Mouse (Mus musculus): ENCODE data around the gene Ppil1. TPM values are rescaled to one million over a fixed set of nuclear protein-coding genes. Genes with fewer than 3 reads are reported as not detected.

Ppil1 gene
- total RNA-seq (2022) = 10 to 100 TPM; 36.5 to 43.8 (median 37.3) TPM

- DNase-seq (ENCODE audit: low spot score) = peak; percentile 83
Observed at GRCm38 (mm10) chr17:29263840-29264633, at the start of gene Ppil1. Gene Ppil1 (minus strand): TSS chr17:29264186.

GRCm38 (mm10) chr17:29313300-29313699, 49.3 kb upstream of the Ppil1 start:
- no peak for DNase-seq (ENCODE audit: low spot score)

GRCm38 (mm10) chr17:29312082-29312481, 48.1 kb upstream of the Ppil1 start:
- no peak for DNase-seq (ENCODE audit: low spot score)

GRCm38 (mm10) chr17:29311602-29312001, 47.6 kb upstream of the Ppil1 start:
- no peak for DNase-seq (ENCODE audit: low spot score)

- DNase-seq (ENCODE audit: low spot score) = peak; percentile 39
Observed at GRCm38 (mm10) chr17:29310056-29310623, 46.2 kb upstream of the Ppil1 start.

- no peak for DNase-seq (ENCODE audit: low spot score)
Observed at GRCm38 (mm10) chr17:29305871-29306270, 41.9 kb upstream of the Ppil1 start.

GRCm38 (mm10) chr17:29305058-29305806, 41.2 kb upstream of the Ppil1 start:
- no peak for DNase-seq (ENCODE audit: low spot score)

GRCm38 (mm10) chr17:29304376-29305057, 40.5 kb upstream of the Ppil1 start:
- DNase-seq (ENCODE audit: low spot score) = peak; percentile 42

- no peak for DNase-seq (ENCODE audit: low spot score)
Observed at GRCm38 (mm10) chr17:29303856-29304255, 39.9 kb upstream of the Ppil1 start.

- no peak for DNase-seq (ENCODE audit: low spot score)
Observed at GRCm38 (mm10) chr17:29303087-29303486, 39.1 kb upstream of the Ppil1 start.

- no peak for DNase-seq (ENCODE audit: low spot score)
Observed at GRCm38 (mm10) chr17:29302149-29302548, 38.2 kb upstream of the Ppil1 start.

- DNase-seq (ENCODE audit: low spot score) = no peak
Observed at GRCm38 (mm10) chr17:29301421-29301820, 37.4 kb upstream of the Ppil1 start.

- no peak for DNase-seq (ENCODE audit: low spot score)
Observed at GRCm38 (mm10) chr17:29300926-29301325, 36.9 kb upstream of the Ppil1 start.

GRCm38 (mm10) chr17:29299282-29299681, 35.3 kb upstream of the Ppil1 start:
- no peak for DNase-seq (ENCODE audit: low spot score)

GRCm38 (mm10) chr17:29297813-29298212, 33.8 kb upstream of the Ppil1 start:
- DNase-seq (ENCODE audit: low spot score) = no peak

GRCm38 (mm10) chr17:29297321-29297720, 33.3 kb upstream of the Ppil1 start:
- DNase-seq (ENCODE audit: low spot score) = no peak

- no peak for DNase-seq (ENCODE audit: low spot score)
Observed at GRCm38 (mm10) chr17:29295835-29296234, 31.8 kb upstream of the Ppil1 start.

GRCm38 (mm10) chr17:29293807-29294605, 30.0 kb upstream of the Ppil1 start:
- DNase-seq (ENCODE audit: low spot score) = no peak

- no peak for DNase-seq (ENCODE audit: low spot score)
Observed at GRCm38 (mm10) chr17:29292996-29293395, 29.0 kb upstream of the Ppil1 start.

GRCm38 (mm10) chr17:29291793-29292192, 27.8 kb upstream of the Ppil1 start:
- DNase-seq (ENCODE audit: low spot score) = no peak
